Mouse (Mus musculus): Measurements from ENCODE around the gene Tti1. TPM values are rescaled to one million over a fixed set of nuclear protein-coding genes. Genes with fewer than 3 reads are reported as not detected.

Tti1 gene
- polyA plus RNA-seq, 1 experiment from 2014 or later, result 24.5 TPM

DNA sequence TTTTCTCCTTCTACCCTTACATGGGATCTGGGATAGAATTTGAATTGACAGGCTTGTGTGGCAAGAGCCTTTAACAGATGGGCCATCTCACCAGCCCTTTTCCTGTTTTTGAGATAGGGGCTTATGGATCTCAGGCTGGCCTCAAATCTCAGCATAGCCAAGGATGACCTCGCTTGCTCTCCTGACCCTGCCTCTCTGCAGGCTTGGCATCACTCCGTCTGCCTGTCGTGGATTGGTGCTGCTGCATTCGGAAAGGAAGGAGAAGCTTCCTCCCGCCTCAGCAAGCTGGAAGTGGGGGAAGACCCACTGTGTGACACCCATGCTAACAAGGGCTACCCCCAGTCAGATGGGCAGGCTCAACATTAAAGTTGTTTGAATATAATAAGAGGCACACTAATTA, 49.0 kb downstream of the Tti1 start:
- Histone ChIP-seq H3K4me2 (no peak overlapping the region), H3K27me3 (ENCODE audit: control insufficient read depth, insufficient read depth, low read length) (peaks cover 13% of the 10 kb centered on the region), H3K4me3 (ENCODE audit: low read depth, low read length) (no peak overlapping the region), H3K27ac (ENCODE audit: low read depth, low read length) (no peak overlapping the region), H3K36me3 (ENCODE audit: control insufficient read depth, insufficient read depth, low read length) (0 out of 2 replicates have a peak, but pooled peaks cover 3% of the 10 kb centered on the region), H3K9me3 (replicated peaks; ENCODE audit: control insufficient read depth, low read length) (no peaks in the 10 kb centered on the region), H3K9ac (ENCODE audit: low read depth, low read length) (no peak overlapping the region), H3K4me1 (ENCODE audit: control insufficient read depth, insufficient read depth, low read length) (peaks cover 10% of the 10 kb centered on the region; the same call in 1 of the 2 replicates)
- WGBS (ENCODE audit: insufficient replicate concordance), result 56% methylated on average over 5 of the region's 5 CpGs
- no peak for ATAC-seq (replicated peaks; ENCODE audit: insufficient number of reproducible peaks, low FRiP score, low TSS enrichment)

DNA sequence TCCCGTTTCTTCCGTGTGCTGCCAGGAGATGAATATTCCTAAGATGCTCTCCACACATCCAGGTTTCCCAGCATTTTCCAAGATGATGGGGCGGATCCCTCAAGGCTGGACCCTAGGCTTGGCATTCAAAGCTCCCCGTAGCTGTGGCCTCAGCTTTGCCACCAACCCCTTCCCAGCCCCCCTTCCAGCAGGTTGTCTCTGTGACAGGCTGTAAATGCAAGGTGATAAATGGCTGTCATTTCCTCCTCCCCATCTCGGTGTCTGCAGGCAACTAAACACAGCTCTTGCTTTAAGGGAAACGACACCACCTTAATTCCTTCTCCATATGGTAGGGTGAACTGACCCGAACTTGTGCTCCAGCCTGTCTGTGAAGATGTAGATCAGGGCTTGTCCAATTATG, 52.6 kb downstream of the Tti1 start:
- Histone ChIP-seq H3K4me1 (ENCODE audit: control insufficient read depth, insufficient read depth, low read length) (peaks cover 10% of the 10 kb centered on the region; the same call in 1 of the 2 replicates), H3K9ac (ENCODE audit: low read depth, low read length) (no peak overlapping the region), H3K36me3 (ENCODE audit: control insufficient read depth, insufficient read depth, low read length) (no peaks in the 10 kb centered on the region), H3K4me2 (peak overlapping the region; percentile 43), H3K9me3 (replicated peaks; ENCODE audit: control insufficient read depth, low read length) (no peaks in the 10 kb centered on the region), H3K27ac (ENCODE audit: low read depth, low read length) (no peak overlapping the region), H3K4me3 (ENCODE audit: low read depth, low read length) (no peak overlapping the region), H3K27me3 (ENCODE audit: control insufficient read depth, insufficient read depth, low read length) (peaks cover 14% of the 10 kb centered on the region)
- ATAC-seq (replicated peaks; ENCODE audit: insufficient number of reproducible peaks, low FRiP score, low TSS enrichment), result no peak
- 5% methylated on average over 7 of the region's 7 CpGs for WGBS (ENCODE audit: insufficient replicate concordance)

DNA sequence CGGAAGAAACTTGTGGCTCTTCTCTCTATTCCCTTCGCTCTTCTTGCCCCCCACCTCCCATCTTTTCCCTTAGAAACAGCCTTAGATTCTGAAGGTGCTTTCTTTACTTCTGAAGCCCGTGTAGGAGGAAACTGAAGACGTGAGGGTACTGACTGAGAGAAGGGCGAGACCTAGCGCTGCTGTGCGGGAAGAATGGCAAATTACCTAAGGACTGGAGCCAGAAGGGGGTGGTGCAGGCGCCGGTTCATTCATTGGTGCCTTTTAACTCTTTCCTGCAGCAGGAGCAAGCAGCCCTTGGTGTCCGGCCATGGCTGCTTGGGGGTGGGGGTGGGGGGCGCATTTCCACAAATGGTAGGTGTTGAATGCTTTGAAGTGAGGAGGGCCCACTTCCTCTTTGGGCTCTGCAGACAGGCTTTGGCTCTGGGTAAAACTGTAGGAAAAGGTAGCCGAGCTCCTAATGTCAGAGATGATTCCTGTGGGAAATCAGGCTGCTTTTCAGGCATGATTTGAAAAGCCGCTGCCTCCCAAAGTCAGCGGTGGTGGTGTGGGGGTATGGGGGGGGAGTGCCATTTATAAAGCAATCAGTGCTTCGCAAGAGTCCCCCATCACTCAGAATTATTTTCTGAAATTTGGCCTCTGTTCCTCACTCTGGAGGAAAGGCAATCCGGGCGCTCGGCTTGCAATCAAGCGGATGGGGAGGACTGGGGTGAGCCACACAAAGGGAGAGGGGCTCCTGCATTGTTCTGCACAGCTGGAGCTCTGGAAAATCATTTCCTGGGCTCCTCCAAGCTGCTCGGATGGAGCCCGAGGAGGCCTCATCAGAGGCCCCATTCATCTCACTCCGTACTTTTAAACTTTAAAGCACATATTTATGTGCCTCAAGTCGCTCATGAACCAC, 53.4 kb downstream of the Tti1 start:
- no peak overlapping the region for H3K9ac ChIP-seq (ENCODE audit: low read depth, low read length)

DNA sequence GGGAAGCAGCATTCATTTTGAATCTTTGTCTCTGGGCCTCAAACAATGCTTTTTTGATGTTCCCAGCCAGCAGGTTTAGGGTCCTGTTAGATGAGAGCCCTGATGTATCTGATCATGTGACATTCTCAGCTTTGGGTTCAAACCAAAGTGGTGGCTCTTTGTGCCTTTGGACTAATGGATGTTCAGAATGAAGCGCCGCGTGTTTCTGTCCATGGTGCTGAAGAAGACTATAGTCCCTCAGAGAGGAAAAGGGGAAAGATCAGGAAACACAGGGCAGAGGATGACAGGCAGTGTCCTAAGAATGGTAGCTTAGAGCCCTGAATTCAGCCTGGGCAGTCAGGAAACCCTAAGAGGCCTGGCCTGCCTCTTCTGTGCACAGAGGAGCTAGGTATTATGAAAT, 57.6 kb downstream of the Tti1 start:
- no peak overlapping the region for H3K4me3 ChIP-seq (ENCODE audit: low read depth, low read length)
- WGBS (ENCODE audit: insufficient replicate concordance), result 0% methylated on average over 3 of the region's 3 CpGs
- H3K4me2 ChIP-seq, result no peak overlapping the region
- H3K9me3 ChIP-seq (replicated peaks; ENCODE audit: control insufficient read depth, low read length), result no peaks in the 10 kb centered on the region
- H3K27ac ChIP-seq (ENCODE audit: low read depth, low read length), result no peak overlapping the region
- H3K4me1 ChIP-seq (ENCODE audit: control insufficient read depth, insufficient read depth, low read length), result peaks cover 10% of the 10 kb centered on the region; the same call in 1 of the 2 replicates
- H3K36me3 ChIP-seq (ENCODE audit: control insufficient read depth, insufficient read depth, low read length), result no peaks in the 10 kb centered on the region
- H3K27me3 ChIP-seq (ENCODE audit: control insufficient read depth, insufficient read depth, low read length), result peaks cover 8% of the 10 kb centered on the region
- ATAC-seq (replicated peaks; ENCODE audit: insufficient number of reproducible peaks, low FRiP score, low TSS enrichment), result no peak
- no peak overlapping the region for H3K9ac ChIP-seq (ENCODE audit: low read depth, low read length)

More for the DNA sequence above, 53.4 kb downstream of the Tti1 start:
- Histone ChIP-seq H3K36me3 (ENCODE audit: control insufficient read depth, insufficient read depth, low read length) (no peaks in the 10 kb centered on the region), H3K4me1 (ENCODE audit: control insufficient read depth, insufficient read depth, low read length) (peaks cover 10% of the 10 kb centered on the region; the same call in 1 of the 2 replicates), H3K27me3 (ENCODE audit: control insufficient read depth, insufficient read depth, low read length) (peaks cover 14% of the 10 kb centered on the region), H3K9me3 (replicated peaks; ENCODE audit: control insufficient read depth, low read length) (no peaks in the 10 kb centered on the region), H3K4me3 (ENCODE audit: low read depth, low read length) (no peak overlapping the region), H3K4me2 (peak overlapping the region; percentile 43), H3K27ac (ENCODE audit: low read depth, low read length) (no peak overlapping the region)
- 5% methylated on average over 23 of the region's 23 CpGs for WGBS (ENCODE audit: insufficient replicate concordance)
- no peak for ATAC-seq (replicated peaks; ENCODE audit: insufficient number of reproducible peaks, low FRiP score, low TSS enrichment)

DNA sequence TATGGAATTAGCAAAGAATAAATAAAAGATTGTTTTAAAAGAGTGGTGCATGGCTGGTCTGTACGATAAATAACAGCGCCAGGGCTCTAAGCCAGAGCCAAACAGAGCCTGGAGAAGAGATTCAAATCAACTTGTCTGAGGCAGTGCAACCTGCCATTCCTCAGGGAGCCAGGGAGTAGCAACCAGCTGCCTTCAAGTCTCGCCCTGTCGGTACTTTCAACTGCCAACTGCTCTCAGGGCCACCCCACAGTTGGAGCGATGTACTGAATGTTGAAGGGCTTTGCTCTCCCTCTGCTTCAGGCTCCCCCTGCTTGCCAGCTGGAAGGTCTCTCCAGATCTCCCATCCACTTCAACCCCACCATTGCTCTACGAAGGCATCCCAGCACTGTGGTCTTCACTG, 58.1 kb downstream of the Tti1 start:
- H3K9me3 ChIP-seq (replicated peaks; ENCODE audit: control insufficient read depth, low read length), result no peaks in the 10 kb centered on the region
- no peak overlapping the region for H3K4me2 ChIP-seq
- H3K36me3 ChIP-seq (ENCODE audit: control insufficient read depth, insufficient read depth, low read length), result no peaks in the 10 kb centered on the region
- no peak overlapping the region for H3K27ac ChIP-seq (ENCODE audit: low read depth, low read length)
- no peak overlapping the region for H3K9ac ChIP-seq (ENCODE audit: low read depth, low read length)
- no peak overlapping the region for H3K4me3 ChIP-seq (ENCODE audit: low read depth, low read length)
- ATAC-seq (replicated peaks; ENCODE audit: insufficient number of reproducible peaks, low FRiP score, low TSS enrichment), result no peak
- peaks cover 3% of the 10 kb centered on the region for H3K27me3 ChIP-seq (ENCODE audit: control insufficient read depth, insufficient read depth, low read length)
- H3K4me1 ChIP-seq (ENCODE audit: control insufficient read depth, insufficient read depth, low read length), result peaks cover 5% of the 10 kb centered on the region; the same call in 1 of the 2 replicates
- 54% methylated on average over 6 of the region's 6 CpGs for WGBS (ENCODE audit: insufficient replicate concordance)

DNA sequence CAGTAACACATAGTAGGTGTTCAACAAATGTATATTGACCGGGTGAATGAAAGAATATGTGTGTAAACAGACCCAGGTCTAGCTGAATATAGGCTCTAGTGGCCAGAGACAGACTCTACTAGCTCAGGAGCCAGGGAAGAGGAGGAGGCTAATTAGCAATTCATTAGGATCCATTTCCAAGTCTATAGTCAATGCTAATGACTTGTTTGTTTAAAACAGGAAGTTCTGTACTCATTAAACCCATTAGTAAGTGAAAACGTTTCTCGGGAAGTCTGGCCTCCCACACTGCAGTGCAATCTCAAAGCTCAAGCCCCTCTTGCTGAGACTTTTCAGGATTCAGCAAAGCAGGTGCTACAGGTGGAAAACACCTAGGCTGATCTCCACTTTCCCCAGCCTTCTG, 60.4 kb downstream of the Tti1 start:
- no peak for ATAC-seq (replicated peaks; ENCODE audit: insufficient number of reproducible peaks, low FRiP score, low TSS enrichment)
- WGBS (ENCODE audit: insufficient replicate concordance), result 24% methylated on average over 3 of the region's 3 CpGs

DNA sequence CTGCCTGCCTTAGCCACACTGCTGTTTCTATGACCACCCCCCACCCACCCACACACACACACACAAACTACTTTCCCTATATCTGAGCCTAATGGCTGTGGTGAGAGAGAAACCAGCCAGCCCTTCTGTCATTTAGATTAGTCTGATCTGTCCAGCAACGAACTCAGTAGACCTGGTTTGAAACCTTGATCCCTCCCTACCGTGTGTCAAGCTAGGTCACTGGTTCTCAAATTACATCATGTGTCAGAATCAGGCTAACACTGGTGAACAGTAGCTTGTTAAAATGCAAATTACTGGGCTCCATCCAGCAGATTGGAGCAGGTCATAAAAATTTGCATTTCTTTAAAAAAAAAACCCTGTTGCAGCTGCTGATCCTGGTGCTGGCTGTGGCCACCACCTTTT, 70.5 kb downstream of the Tti1 start:
- Histone ChIP-seq H3K4me3 (ENCODE audit: low read depth, low read length) (no peak overlapping the region), H3K4me2 (no peak overlapping the region), H3K36me3 (ENCODE audit: control insufficient read depth, insufficient read depth, low read length) (no peaks in the 10 kb centered on the region), H3K9me3 (replicated peaks; ENCODE audit: control insufficient read depth, low read length) (no peaks in the 10 kb centered on the region), H3K27ac (ENCODE audit: low read depth, low read length) (no peak overlapping the region), H3K27me3 (ENCODE audit: control insufficient read depth, insufficient read depth, low read length) (no peaks in the 10 kb centered on the region), H3K9ac (ENCODE audit: low read depth, low read length) (no peak overlapping the region), H3K4me1 (ENCODE audit: control insufficient read depth, insufficient read depth, low read length) (no peaks in the 10 kb centered on the region)
- ATAC-seq (replicated peaks; ENCODE audit: insufficient number of reproducible peaks, low FRiP score, low TSS enrichment), result no peak
- WGBS (ENCODE audit: insufficient replicate concordance), result 13% methylated on average over 2 of the region's 2 CpGs

More for the DNA sequence above, 60.4 kb downstream of the Tti1 start:
- Histone ChIP-seq H3K4me1 (ENCODE audit: control insufficient read depth, insufficient read depth, low read length) (no peaks in the 10 kb centered on the region), H3K4me2 (no peak overlapping the region), H3K4me3 (ENCODE audit: low read depth, low read length) (no peak overlapping the region), H3K9me3 (replicated peaks; ENCODE audit: control insufficient read depth, low read length) (no peaks in the 10 kb centered on the region), H3K27me3 (ENCODE audit: control insufficient read depth, insufficient read depth, low read length) (no peaks in the 10 kb centered on the region), H3K9ac (ENCODE audit: low read depth, low read length) (no peak overlapping the region), H3K27ac (ENCODE audit: low read depth, low read length) (no peak overlapping the region), H3K36me3 (ENCODE audit: control insufficient read depth, insufficient read depth, low read length) (no peaks in the 10 kb centered on the region)

DNA sequence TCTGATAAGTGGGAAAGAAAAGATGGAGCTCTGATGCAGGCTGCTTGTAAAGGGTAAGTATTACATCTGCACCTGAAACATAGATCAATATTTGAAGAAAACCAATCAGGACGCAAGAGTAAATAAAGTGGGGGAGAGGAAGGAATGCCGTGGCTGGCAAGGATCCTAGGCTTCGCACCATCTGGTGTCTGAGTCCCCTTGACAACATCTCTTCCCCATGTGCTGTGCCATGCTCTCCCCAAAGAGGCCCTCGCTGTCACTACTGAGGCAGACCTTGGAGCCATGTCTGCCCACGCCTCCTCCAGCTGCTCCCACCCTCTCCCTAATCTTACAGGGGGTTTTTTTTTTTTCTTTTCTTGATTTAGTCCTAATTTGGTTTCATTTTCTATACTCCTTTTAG, 74.3 kb downstream of the Tti1 start:
- Histone ChIP-seq H3K27ac (ENCODE audit: low read depth, low read length) (no peak overlapping the region), H3K27me3 (ENCODE audit: control insufficient read depth, insufficient read depth, low read length) (no peaks in the 10 kb centered on the region), H3K9ac (ENCODE audit: low read depth, low read length) (no peak overlapping the region), H3K9me3 (replicated peaks; ENCODE audit: control insufficient read depth, low read length) (no peaks in the 10 kb centered on the region), H3K4me3 (ENCODE audit: low read depth, low read length) (no peak overlapping the region), H3K4me1 (ENCODE audit: control insufficient read depth, insufficient read depth, low read length) (no peaks in the 10 kb centered on the region), H3K36me3 (ENCODE audit: control insufficient read depth, insufficient read depth, low read length) (no peaks in the 10 kb centered on the region), H3K4me2 (no peak overlapping the region)
- ATAC-seq (replicated peaks; ENCODE audit: insufficient number of reproducible peaks, low FRiP score, low TSS enrichment), result no peak
- WGBS (ENCODE audit: insufficient replicate concordance), result 72% methylated on average over 5 of the region's 5 CpGs

All from heart, embryonic 11.5 days (tissue).